Mouse (Mus musculus) heart, postnatal 25 days (tissue): ENCODE results near the gene Ocm. TPM values are rescaled to one million over a fixed set of nuclear protein-coding genes. Genes with fewer than 3 reads are reported as not detected.

ENCODE experiments used
- total RNA-seq, 2 experiments: library from RNA; stranded (reverse); gene quantifications; 2 replicates each; pipeline ENCODE4 v1.2.3; 2021

Gene Ocm
- total RNA-seq, 2 experiments from 2014 or later: not detected

Other genes with a start within 250 kb of the Ocm start
- gene Eif2ak1, start 208.9 kb downstream of the Ocm start, total RNA-seq: 10 to 100 TPM; 18.2 TPM
- not detected for gene Ankrd61, start 129.0 kb downstream of the Ocm start, total RNA-seq
- 10 to 100 TPM; 34.9 to 35.0 TPM for gene Aimp2, start 116.8 kb downstream of the Ocm start, total RNA-seq
- gene Pms2, start 116.7 kb downstream of the Ocm start, total RNA-seq: 1 to 10 TPM; 3.8 to 3.9 TPM
- not detected for gene Gm42421, start 98.5 kb downstream of the Ocm start, total RNA-seq
- under 1 TPM; 0.10 to 0.39 TPM for gene Rsph10b, start 93.6 kb downstream of the Ocm start, total RNA-seq
- 10 to 100 TPM; 25.0 to 26.0 TPM for gene Ccz1, start 11.8 kb downstream of the Ocm start, total RNA-seq
- gene Lmtk2, start 73.8 kb upstream of the Ocm start, total RNA-seq: 10 to 100 TPM; 23.7 to 25.8 TPM
- not detected for gene Bhlha15, start 163.6 kb upstream of the Ocm start, total RNA-seq
- gene Tecpr1, start 196.9 kb upstream of the Ocm start, total RNA-seq: 10 to 100 TPM; 23.0 to 24.9 TPM
- gene Bri3, start 217.8 kb upstream of the Ocm start, total RNA-seq: 100 to 1,000 TPM; 114 to 130 TPM